Mouse (Mus musculus): ENCODE measurements at regions not wholly inside any gene's neighbourhood (a gene's known extent, or its start where the extent isn't known, plus 50 kb on each side); places are given as distances from the start of the nearest gene placed in this dataset.

- no peak overlapping the region for H3K4me2 ChIP-seq (ENCODE audit: low read depth, low read length, severe bottlenecking)
These were observed 55.5 kb downstream of the E030025P04Rik start for GRCm38 (mm10) chr11:109088488-109089252.

GRCm38 (mm10) chr11:109081957-109082356, 62.2 kb downstream of the E030025P04Rik start:
- H3K27ac ChIP-seq (ENCODE audit: low read depth, low read length): no peak overlapping the region
- no peaks in the 10 kb centered on the region for H3K27me3 ChIP-seq (ENCODE audit: control insufficient read depth, insufficient read depth, low read length)
- DNase-seq (ENCODE audit: low spot score): no peak
- ATAC-seq (replicated peaks; ENCODE audit: low FRiP score): no peak
- no peaks in the 10 kb centered on the region for H3K36me3 ChIP-seq (ENCODE audit: control insufficient read depth, insufficient read depth, low read length)
- no peak overlapping the region for H3K4me2 ChIP-seq (ENCODE audit: low read depth, low read length, severe bottlenecking)
- H3K9me3 ChIP-seq (ENCODE audit: control insufficient read depth, low read length): no peaks in the 10 kb centered on the region
- H3K9ac ChIP-seq (ENCODE audit: low read length): no peak overlapping the region
- no peaks in the 10 kb centered on the region for H3K4me1 ChIP-seq (replicated peaks; ENCODE audit: control insufficient read depth, insufficient read depth, low read length)
- no peak overlapping the region for H3K4me3 ChIP-seq (ENCODE audit: low read depth, low read length)
- 93% methylated on average over 4 of the region's 4 CpGs for WGBS

More at GRCm38 (mm10) chr11:109088488-109089252, 55.5 kb downstream of the E030025P04Rik start:
- no peak overlapping the region for H3K4me3 ChIP-seq (ENCODE audit: low read depth, low read length)
- no peaks in the 10 kb centered on the region for H3K9me3 ChIP-seq (ENCODE audit: control insufficient read depth, low read length)
- no peak overlapping the region for H3K9ac ChIP-seq (ENCODE audit: low read length)
- no peak for ATAC-seq (replicated peaks; ENCODE audit: low FRiP score)
- no peak for DNase-seq (ENCODE audit: low spot score)
- H3K27ac ChIP-seq (ENCODE audit: low read depth, low read length): no peak overlapping the region
- no peaks in the 10 kb centered on the region for H3K4me1 ChIP-seq (replicated peaks; ENCODE audit: control insufficient read depth, insufficient read depth, low read length)
- no peaks in the 10 kb centered on the region for H3K36me3 ChIP-seq (ENCODE audit: control insufficient read depth, insufficient read depth, low read length)
- WGBS: 89% methylated on average over 11 of the region's 11 CpGs
- H3K27me3 ChIP-seq (ENCODE audit: control insufficient read depth, insufficient read depth, low read length): no peaks in the 10 kb centered on the region

DNA sequence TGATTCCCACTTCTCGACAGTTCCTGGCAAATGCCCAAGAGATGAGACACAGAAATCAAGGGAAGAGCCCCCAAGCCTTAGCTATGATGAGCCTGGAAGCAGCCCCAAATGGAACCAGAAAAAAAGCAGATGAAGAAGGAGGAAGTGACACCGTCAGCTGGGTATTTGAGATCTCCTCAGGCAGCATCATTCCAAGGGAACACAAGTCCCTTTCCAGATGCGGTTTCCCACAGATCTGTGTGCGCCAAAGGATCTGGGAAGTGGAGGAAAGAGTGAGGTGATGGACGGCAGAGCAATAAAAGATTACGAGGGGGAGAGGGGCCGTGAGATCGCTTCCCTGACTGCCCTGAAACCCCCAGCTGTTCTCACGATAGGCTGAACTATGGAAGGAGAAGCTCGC, 62.7 kb downstream of the E030025P04Rik start:
- Histone ChIP-seq H3K4me1 (replicated peaks; ENCODE audit: control insufficient read depth, insufficient read depth, low read length) (no peaks in the 10 kb centered on the region), H3K9ac (ENCODE audit: low read length) (no peak overlapping the region), H3K27me3 (ENCODE audit: control insufficient read depth, insufficient read depth, low read length) (no peaks in the 10 kb centered on the region), H3K27ac (ENCODE audit: low read depth, low read length) (no peak overlapping the region), H3K9me3 (ENCODE audit: control insufficient read depth, low read length) (no peaks in the 10 kb centered on the region), H3K36me3 (ENCODE audit: control insufficient read depth, insufficient read depth, low read length) (no peaks in the 10 kb centered on the region), H3K4me2 (ENCODE audit: low read depth, low read length, severe bottlenecking) (no peak overlapping the region), H3K4me3 (ENCODE audit: low read depth, low read length) (no peak overlapping the region)
- 76% methylated on average over 10 of the region's 10 CpGs for WGBS
- DNase-seq (ENCODE audit: low spot score) (no peak), ATAC-seq (replicated peaks; ENCODE audit: low FRiP score) (no peak)

GRCm38 (mm10) chr11:109080847-109081415, 63.2 kb downstream of the E030025P04Rik start:
- H3K4me1 ChIP-seq (replicated peaks; ENCODE audit: control insufficient read depth, insufficient read depth, low read length): no peaks in the 10 kb centered on the region
- no peak overlapping the region for H3K9ac ChIP-seq (ENCODE audit: low read length)
- DNase-seq (ENCODE audit: low spot score) (no peak), ATAC-seq (replicated peaks; ENCODE audit: low FRiP score) (no peak)
- H3K36me3 ChIP-seq (ENCODE audit: control insufficient read depth, insufficient read depth, low read length): no peaks in the 10 kb centered on the region
- H3K4me2 ChIP-seq (ENCODE audit: low read depth, low read length, severe bottlenecking): no peak overlapping the region
- WGBS: 79% methylated on average over 9 of the region's 9 CpGs
- no peak overlapping the region for H3K4me3 ChIP-seq (ENCODE audit: low read depth, low read length)
- H3K9me3 ChIP-seq (ENCODE audit: control insufficient read depth, low read length): no peaks in the 10 kb centered on the region
- no peak overlapping the region for H3K27ac ChIP-seq (ENCODE audit: low read depth, low read length)
- H3K27me3 ChIP-seq (ENCODE audit: control insufficient read depth, insufficient read depth, low read length): no peaks in the 10 kb centered on the region

GRCm38 (mm10) chr11:109079466-109079865, 64.7 kb downstream of the E030025P04Rik start:
- Histone ChIP-seq H3K36me3 (ENCODE audit: control insufficient read depth, insufficient read depth, low read length) (no peaks in the 10 kb centered on the region), H3K4me1 (replicated peaks; ENCODE audit: control insufficient read depth, insufficient read depth, low read length) (no peaks in the 10 kb centered on the region), H3K9ac (ENCODE audit: low read length) (no peak overlapping the region), H3K27ac (ENCODE audit: low read depth, low read length) (no peak overlapping the region), H3K4me2 (ENCODE audit: low read depth, low read length, severe bottlenecking) (no peak overlapping the region), H3K27me3 (ENCODE audit: control insufficient read depth, insufficient read depth, low read length) (no peaks in the 10 kb centered on the region), H3K4me3 (ENCODE audit: low read depth, low read length) (no peak overlapping the region), H3K9me3 (ENCODE audit: control insufficient read depth, low read length) (no peaks in the 10 kb centered on the region)
- DNase-seq (ENCODE audit: low spot score): no peak
- 90% methylated on average over 4 of the region's 4 CpGs for WGBS
- no peak for ATAC-seq (replicated peaks; ENCODE audit: low FRiP score)

DNA sequence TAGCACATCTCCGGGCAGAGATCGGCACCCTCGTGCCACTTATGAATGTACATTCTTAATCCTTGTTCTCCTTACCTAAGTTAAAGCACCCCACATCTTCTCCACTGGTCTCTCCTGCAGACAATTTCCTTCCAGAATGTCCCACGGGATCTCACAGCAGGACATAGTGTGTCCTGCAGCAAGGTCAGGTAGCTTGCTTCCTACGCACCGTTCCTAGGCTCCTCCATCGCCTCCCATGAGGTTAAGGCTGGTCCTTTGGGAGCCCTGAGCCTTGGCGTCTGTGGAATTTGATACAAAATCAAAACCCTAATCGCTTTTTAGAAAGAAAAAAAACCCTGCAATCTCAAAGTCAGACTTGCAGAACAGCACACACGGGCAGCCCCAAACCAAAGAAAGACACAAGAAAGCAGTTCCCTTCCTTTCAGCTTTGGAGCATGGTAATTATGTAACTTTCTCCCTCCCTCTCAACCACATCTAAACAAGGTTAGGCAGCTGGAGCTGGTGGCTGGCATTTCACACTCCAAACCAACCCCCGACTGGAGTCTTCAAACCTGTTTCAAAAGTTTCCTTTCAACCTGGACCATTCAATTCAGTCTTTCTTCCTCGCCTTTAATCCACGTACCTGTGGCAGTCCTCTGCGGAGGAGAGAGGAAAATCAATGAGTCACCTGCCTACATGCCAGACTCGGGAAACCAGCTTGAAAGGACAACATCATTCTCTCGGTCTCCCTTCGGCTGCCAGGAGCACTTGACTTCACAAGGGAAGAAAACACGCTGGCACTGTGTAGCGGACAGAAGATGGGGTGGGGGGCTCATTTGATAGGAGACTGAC, 67.4 kb downstream of the E030025P04Rik start:
- H3K27me3 ChIP-seq (ENCODE audit: control insufficient read depth, insufficient read depth, low read length): no peaks in the 10 kb centered on the region
- ATAC-seq (replicated peaks; ENCODE audit: low FRiP score): no peak
- no peaks in the 10 kb centered on the region for H3K4me1 ChIP-seq (replicated peaks; ENCODE audit: control insufficient read depth, insufficient read depth, low read length)
- H3K36me3 ChIP-seq (ENCODE audit: control insufficient read depth, insufficient read depth, low read length): no peaks in the 10 kb centered on the region
- no peak overlapping the region for H3K9ac ChIP-seq (ENCODE audit: low read length)
- DNase-seq (ENCODE audit: low spot score): no peak
- WGBS: 84% methylated on average over 19 of the region's 19 CpGs
- no peak overlapping the region for H3K4me2 ChIP-seq (ENCODE audit: low read depth, low read length, severe bottlenecking)
- no peak overlapping the region for H3K4me3 ChIP-seq (ENCODE audit: low read depth, low read length)
- H3K27ac ChIP-seq (ENCODE audit: low read depth, low read length): no peak overlapping the region
- H3K9me3 ChIP-seq (ENCODE audit: control insufficient read depth, low read length): no peaks in the 10 kb centered on the region

GRCm38 (mm10) chr11:109071340-109071739, 72.8 kb downstream of the E030025P04Rik start:
- WGBS: 66% methylated on average over 2 of the region's 2 CpGs
- no peak for ATAC-seq (replicated peaks; ENCODE audit: low FRiP score)
- H3K27ac ChIP-seq (ENCODE audit: low read depth, low read length): no peak overlapping the region

DNA sequence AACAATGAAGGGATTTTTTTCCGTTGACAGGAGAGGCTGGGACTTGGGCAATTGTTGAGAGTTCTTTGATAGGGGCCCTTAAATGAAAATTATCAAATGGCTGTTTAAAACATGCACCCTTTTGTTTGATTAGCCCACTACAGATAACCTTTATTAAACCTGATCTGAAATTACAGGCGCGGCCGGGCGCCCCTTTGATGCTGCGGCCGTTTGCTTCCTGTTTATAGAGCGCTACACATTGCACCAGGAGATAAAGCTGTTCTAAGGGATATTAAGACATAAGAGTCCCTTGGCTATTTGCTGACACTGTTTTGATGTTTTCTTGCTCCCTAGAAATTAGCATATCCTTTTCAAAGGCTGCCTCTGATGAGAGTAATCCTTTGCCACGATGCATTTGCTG, 73.8 kb downstream of the E030025P04Rik start:
- ATAC-seq (replicated peaks; ENCODE audit: low FRiP score): no peak
- 58% methylated on average over 9 of the region's 9 CpGs for WGBS
- no peaks in the 10 kb centered on the region for H3K27me3 ChIP-seq (ENCODE audit: control insufficient read depth, insufficient read depth, low read length)
- no peak for DNase-seq (ENCODE audit: low spot score)
- H3K36me3 ChIP-seq (ENCODE audit: control insufficient read depth, insufficient read depth, low read length): no peaks in the 10 kb centered on the region
- no peak overlapping the region for H3K4me2 ChIP-seq (ENCODE audit: low read depth, low read length, severe bottlenecking)
- H3K9me3 ChIP-seq (ENCODE audit: control insufficient read depth, low read length): no peaks in the 10 kb centered on the region
- no peak overlapping the region for H3K27ac ChIP-seq (ENCODE audit: low read depth, low read length)
- no peak overlapping the region for H3K9ac ChIP-seq (ENCODE audit: low read length)
- peaks cover 6% of the 10 kb centered on the region; the same call in 1 of the 2 replicates for H3K4me1 ChIP-seq (replicated peaks; ENCODE audit: control insufficient read depth, insufficient read depth, low read length)
- H3K4me3 ChIP-seq (ENCODE audit: low read depth, low read length): no peak overlapping the region

More at GRCm38 (mm10) chr11:109071340-109071739, 72.8 kb downstream of the E030025P04Rik start:
- no peaks in the 10 kb centered on the region for H3K9me3 ChIP-seq (ENCODE audit: control insufficient read depth, low read length)
- no peaks in the 10 kb centered on the region for H3K36me3 ChIP-seq (ENCODE audit: control insufficient read depth, insufficient read depth, low read length)
- H3K4me1 ChIP-seq (replicated peaks; ENCODE audit: control insufficient read depth, insufficient read depth, low read length): peaks cover 6% of the 10 kb centered on the region; the same call in 1 of the 2 replicates
- H3K9ac ChIP-seq (ENCODE audit: low read length): no peak overlapping the region
- no peak overlapping the region for H3K4me2 ChIP-seq (ENCODE audit: low read depth, low read length, severe bottlenecking)
- no peak for DNase-seq (ENCODE audit: low spot score)
- H3K27me3 ChIP-seq (ENCODE audit: control insufficient read depth, insufficient read depth, low read length): no peaks in the 10 kb centered on the region
- no peak overlapping the region for H3K4me3 ChIP-seq (ENCODE audit: low read depth, low read length)
